Comparison of ENCODE assay signal across 19 mouse cellular contexts in the genomic region with DNA sequence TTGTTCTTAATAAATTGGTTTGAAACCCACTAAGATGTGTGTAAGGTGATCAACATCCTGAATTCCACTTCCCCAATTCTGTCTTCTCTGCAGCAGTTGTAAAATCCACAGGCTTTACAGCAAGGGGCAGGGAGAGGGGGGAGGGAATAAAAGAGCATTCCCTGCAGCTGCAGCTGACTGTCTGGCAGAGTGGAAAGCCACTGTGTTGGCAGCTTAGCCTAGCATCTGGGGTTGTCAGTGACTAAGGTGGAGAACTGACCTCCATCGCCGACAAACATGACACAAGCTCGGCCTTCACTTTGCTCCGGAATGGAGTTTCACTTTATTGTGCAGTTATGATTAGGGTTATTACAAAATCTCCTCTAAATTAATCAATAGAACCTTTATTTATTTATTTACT. TPM values are rescaled to one million over a fixed set of nuclear protein-coding genes. Genes with fewer than 3 reads are reported as not detected.
DNase-seq lines count a peak whose midpoint lies in the region; ATAC-seq and TF ChIP-seq lines count a peak whose summit lies in the region.
"Had no signal": no experiment of that assay in that cellular context is flagged by ENCODE, and none has a peak within 500 bp of the region (broad histone marks: within the 10 kb centered on the region; RNA-seq: fewer than 3 reads in every experiment).

No protein-coding gene starts in this region.

- no peaks in the 10 kb centered on the region for H3K27me3 ChIP-seq in embryonic facial prominence, embryonic 14.5 days (replicated peaks; ENCODE audit: control insufficient read depth, insufficient read depth, low read length)
- H3K27me3 ChIP-seq in embryonic facial prominence, embryonic 10.5 days (replicated peaks; ENCODE audit: low read depth, poor library complexity, severe bottlenecking), result no peaks in the 10 kb centered on the region
- no peaks in the 10 kb centered on the region for H3K27me3 ChIP-seq in midbrain, embryonic 11.5 days (ENCODE audit: control insufficient read depth, insufficient read depth, low read length)
- H3K27me3 ChIP-seq in midbrain, embryonic 10.5 days (ENCODE audit: low read depth, poor library complexity, severe bottlenecking), result no peaks in the 10 kb centered on the region
- no peaks in the 10 kb centered on the region for H3K27me3 ChIP-seq in forebrain, embryonic 16.5 days (replicated peaks; ENCODE audit: control insufficient read depth, insufficient read depth, low read length)
- H3K27me3 ChIP-seq in kidney, adult 2 months (replicated peaks; ENCODE audit: control insufficient read depth, insufficient read depth, low read length), result no peaks in the 10 kb centered on the region
- H3K27me3 ChIP-seq: hindbrain, embryonic 15.5 days; limb, embryonic 12.5 days had no signal

- H3K4me2 ChIP-seq in embryonic facial prominence, embryonic 14.5 days (ENCODE audit: low read depth, low read length), result no peak overlapping the region
- no peak overlapping the region for H3K4me2 ChIP-seq in midbrain, embryonic 11.5 days
- H3K4me2 ChIP-seq in forebrain, embryonic 16.5 days (ENCODE audit: low read length), result no peak overlapping the region
- H3K4me2 ChIP-seq: hindbrain, embryonic 15.5 days; limb, embryonic 12.5 days had no signal

- no peaks in the 10 kb centered on the region for H3K9me3 ChIP-seq in embryonic facial prominence, embryonic 14.5 days (ENCODE audit: control insufficient read depth, low read length)
- no peaks in the 10 kb centered on the region for H3K9me3 ChIP-seq in embryonic facial prominence, embryonic 10.5 days
- H3K9me3 ChIP-seq in midbrain, embryonic 11.5 days (ENCODE audit: control insufficient read depth, low read length), result no peaks in the 10 kb centered on the region
- no peaks in the 10 kb centered on the region for H3K9me3 ChIP-seq in midbrain, embryonic 10.5 days (replicated peaks)
- H3K9me3 ChIP-seq in forebrain, embryonic 16.5 days (ENCODE audit: control insufficient read depth, low read length), result no peaks in the 10 kb centered on the region
- H3K9me3 ChIP-seq: hindbrain, embryonic 15.5 days; limb, embryonic 12.5 days had no signal

- H3K4me1 ChIP-seq in embryonic facial prominence, embryonic 14.5 days (ENCODE audit: control insufficient read depth, insufficient read depth, low read length), result no peaks in the 10 kb centered on the region
- H3K4me1 ChIP-seq in embryonic facial prominence, embryonic 10.5 days, result no peaks in the 10 kb centered on the region
- no peaks in the 10 kb centered on the region for H3K4me1 ChIP-seq in midbrain, embryonic 11.5 days (ENCODE audit: control insufficient read depth, insufficient read depth, low read length)
- H3K4me1 ChIP-seq in midbrain, embryonic 10.5 days, result no peaks in the 10 kb centered on the region; the same call in 1 of the 2 replicates
- no peaks in the 10 kb centered on the region for H3K4me1 ChIP-seq in forebrain, embryonic 16.5 days (replicated peaks; ENCODE audit: control insufficient read depth, insufficient read depth, low read length)
- H3K4me1 ChIP-seq in kidney, adult 2 months (ENCODE audit: control insufficient read depth, insufficient read depth, low read length), result no peaks in the 10 kb centered on the region
- H3K4me1 ChIP-seq: limb, embryonic 12.5 days had no signal

- TF ChIP-seq POLR2A in kidney, adult 2 months (IDR thresholded peaks at IDR 0.05; ENCODE audit: low read depth, low read length), result no peak

- TF ChIP-seq CTCF in kidney, adult 2 months (conservative IDR thresholded peaks at IDR 0.05; ENCODE audit: insufficient read depth, insufficient read length, low read depth, low read length), result no peak

- no peak overlapping the region for H3K27ac ChIP-seq in embryonic facial prominence, embryonic 14.5 days (replicated peaks; ENCODE audit: low read depth, low read length)
- H3K27ac ChIP-seq in embryonic facial prominence, embryonic 10.5 days (replicated peaks), result no peak overlapping the region
- H3K27ac ChIP-seq in midbrain, embryonic 11.5 days (ENCODE audit: low read depth, low read length), result no peak overlapping the region
- H3K27ac ChIP-seq in midbrain, embryonic 10.5 days (replicated peaks), result no peak overlapping the region
- no peak overlapping the region for H3K27ac ChIP-seq in forebrain, embryonic 16.5 days (ENCODE audit: low read length)
- no peak overlapping the region for H3K27ac ChIP-seq in kidney, adult 2 months (ENCODE audit: insufficient read depth, low read depth, low read length)
- H3K27ac ChIP-seq: hindbrain, embryonic 15.5 days; limb, embryonic 12.5 days; liver, embryonic 14.5 days had no signal

- H3K9ac ChIP-seq in embryonic facial prominence, embryonic 14.5 days (ENCODE audit: low read depth, low read length), result no peak overlapping the region
- no peak overlapping the region for H3K9ac ChIP-seq in midbrain, embryonic 11.5 days (ENCODE audit: low read length)
- H3K9ac ChIP-seq in forebrain, embryonic 16.5 days (replicated peaks; ENCODE audit: low read depth, low read length), result no peak overlapping the region
- H3K9ac ChIP-seq: hindbrain, embryonic 15.5 days; limb, embryonic 12.5 days; liver, embryonic 14.5 days had no signal

- DNase-seq in embryonic facial prominence, embryonic 14.5 days (ENCODE audit: low spot score), result peak; percentile 22
- no peak for DNase-seq in embryonic facial prominence, embryonic 10.5 days (ENCODE audit: low spot score)
- peak; percentile 23 for DNase-seq in midbrain, embryonic 11.5 days (ENCODE audit: low spot score, missing footprints)
- DNase-seq in midbrain, embryonic 10.5 days (ENCODE audit: low spot score), result no peak
- DNase-seq in Muller cell, postnatal 12 days (ENCODE audit: inconsistent ontology term), result peak; percentile 35
- no peak for DNase-seq in spleen, postnatal 36 days (ENCODE audit: low spot score in 2 of 2)
- DNase-seq in kidney, adult 2 months, result no peak
- DNase-seq: cerebellum, adult 11-12 months; kidney, adult 8-10 months; kidney, postnatal 4 days; layer of hippocampus, postnatal 36 days; lung, postnatal 10 days; spleen, adult 18-20 months; thymus, postnatal 14 days had no signal

- WGBS in embryonic facial prominence, embryonic 14.5 days, result 59% methylated on average over 4 of the region's 4 CpGs
- 69% methylated on average over 4 of the region's 4 CpGs for WGBS in embryonic facial prominence, embryonic 10.5 days
- WGBS in midbrain, embryonic 11.5 days, result 61% methylated on average over 4 of the region's 4 CpGs
- WGBS in midbrain, embryonic 10.5 days, result 69% methylated on average over 4 of the region's 4 CpGs
- WGBS in forebrain, embryonic 16.5 days, result 54% methylated on average over 4 of the region's 4 CpGs
- WGBS in kidney, adult 2 months, result 71% methylated on average over 4 of the region's 4 CpGs

- H3K4me3 ChIP-seq in embryonic facial prominence, embryonic 14.5 days (ENCODE audit: low read depth, low read length), result no peak overlapping the region
- H3K4me3 ChIP-seq in embryonic facial prominence, embryonic 10.5 days, result no peak overlapping the region
- H3K4me3 ChIP-seq in midbrain, embryonic 11.5 days (ENCODE audit: low read depth, low read length), result no peak overlapping the region
- no peak overlapping the region for H3K4me3 ChIP-seq in midbrain, embryonic 10.5 days
- no peak overlapping the region for H3K4me3 ChIP-seq in forebrain, embryonic 16.5 days (replicated peaks; ENCODE audit: low read length)
- no peak overlapping the region for H3K4me3 ChIP-seq in kidney, adult 2 months (ENCODE audit: insufficient read depth, low read depth, low read length)
- H3K4me3 ChIP-seq: hindbrain, embryonic 15.5 days; limb, embryonic 12.5 days had no signal

- no peak for ATAC-seq in embryonic facial prominence, embryonic 14.5 days (ENCODE audit: low read depth)
- ATAC-seq in midbrain, embryonic 11.5 days (ENCODE audit: low FRiP score), result 0 out of 2 replicates have a peak, but pooled peaks have one; percentile 50
- peak; percentile 74 for ATAC-seq in forebrain, embryonic 16.5 days
- ATAC-seq: CD4-positive, CD25-positive, alpha-beta regulatory T cell, adult 4 months had no signal

- H3K36me3 ChIP-seq in embryonic facial prominence, embryonic 14.5 days (ENCODE audit: control insufficient read depth, insufficient read depth, low read length), result no peaks in the 10 kb centered on the region
- H3K36me3 ChIP-seq in embryonic facial prominence, embryonic 10.5 days (replicated peaks), result no peaks in the 10 kb centered on the region
- no peaks in the 10 kb centered on the region for H3K36me3 ChIP-seq in midbrain, embryonic 11.5 days (ENCODE audit: control insufficient read depth, insufficient read depth, low read length)
- no peaks in the 10 kb centered on the region for H3K36me3 ChIP-seq in midbrain, embryonic 10.5 days
- no peaks in the 10 kb centered on the region for H3K36me3 ChIP-seq in forebrain, embryonic 16.5 days (ENCODE audit: control insufficient read depth, insufficient read depth)
- no peaks in the 10 kb centered on the region for H3K36me3 ChIP-seq in kidney, adult 2 months (ENCODE audit: control insufficient read depth, insufficient read depth, low read length)
- H3K36me3 ChIP-seq: hindbrain, embryonic 15.5 days; limb, embryonic 12.5 days had no signal

RNA-seq across cellular contexts. Expression of a gene that starts 21.9 kb away (rescaled TPM):
- polyA plus RNA-seq in embryonic facial prominence, embryonic 14.5 days (2014; fragmentation: Nextera tagmentation; extraction: Ambion mirVana), result 3.2 and 5.1 TPM in 2 replicates
- polyA plus RNA-seq in embryonic facial prominence, embryonic 10.5 days (2016; fragmentation: Nextera tagmentation; extraction: Ambion mirVana), result 1.2 and 1.5 TPM in 2 replicates
- 2.0 and 3.0 TPM in 2 replicates for polyA plus RNA-seq in midbrain, embryonic 11.5 days (2014; fragmentation: Nextera tagmentation; extraction: Ambion mirVana)
- polyA plus RNA-seq in midbrain, embryonic 10.5 days (2016; fragmentation: Nextera tagmentation; extraction: Ambion mirVana), result 0.78 and 1.4 TPM in 2 replicates
- 40.6 and 46.9 TPM in 2 replicates for polyA plus RNA-seq in forebrain, embryonic 16.5 days (2015; fragmentation: Nextera tagmentation; extraction: Ambion mirVana)
- polyA plus RNA-seq in kidney, adult 2 months (2012; rRNA removed), result 0.12 and 0.27 TPM in 2 replicates

Comparison
In these comparisons a context has a peak if more than half of its experiments do, and no peak if none do; other contexts are left out.
1. DNase-seq: peak in embryonic facial prominence, embryonic 14.5 days (single experiment), midbrain, embryonic 11.5 days (single experiment) and Muller cell, postnatal 12 days (single experiment); none in embryonic facial prominence, embryonic 10.5 days (single experiment), midbrain, embryonic 10.5 days (single experiment), spleen, postnatal 36 days (0 of 2) and kidney, adult 2 months (single experiment).